Mouse (Mus musculus) liver, postnatal 0 days (tissue): Measurements from ENCODE around the gene Rspo4. TPM values are rescaled to one million over a fixed set of nuclear protein-coding genes. Genes with fewer than 3 reads are reported as not detected.

ENCODE experiments used
- ATAC-seq: fragments of 200-750 bp; cut with Nextera tagmentation; 2 replicates; pipeline ENCODE4 v1.8.0; 2017; ENCODE audit warnings: mild to moderate bottlenecking, moderate library complexity
- DNase-seq: peaks from one replicate; pipeline ENCODE4 v3.0.0-alpha.2; 2016
- H3K27ac ChIP-seq: fragments of 300-500 bp; sonication (generic); 2 replicates; pipeline ENCODE4 v1.5.1; 2014; ENCODE audit warnings: antibody characterized with exemption, moderate library complexity, mild to moderate bottlenecking, low read depth
- H3K27me3 ChIP-seq: fragments of 300-500 bp; sonication (generic); 2 replicates; pipeline ENCODE4 v1.6.1; 2014; ENCODE audit warnings: low read length, control low read depth, mixed read lengths; ENCODE audit not compliant: insufficient read depth
- H3K36me3 ChIP-seq: fragments of 300-500 bp; sonication (generic); replicated peaks from 2 replicates; pipeline ENCODE4 v1.6.1; 2014; ENCODE audit warnings: mild to moderate bottlenecking, control low read depth, low read length, moderate library complexity, mixed read lengths; ENCODE audit not compliant: insufficient read depth
- H3K4me1 ChIP-seq: fragments of 300-500 bp; sonication (generic); 2 replicates; pipeline ENCODE4 v1.6.1; 2014; ENCODE audit warnings: antibody characterized with exemption, mild to moderate bottlenecking, control low read depth; ENCODE audit not compliant: insufficient read depth
- H3K4me2 ChIP-seq: fragments of 300-500 bp; sonication (generic); 2 replicates; pipeline ENCODE4 v1.6.1; 2014; ENCODE audit warnings: low read depth, mild to moderate bottlenecking, low read length, moderate library complexity, mixed read lengths
- H3K4me3 ChIP-seq: fragments of 300-500 bp; sonication (generic); 2 replicates; pipeline ENCODE4 v1.5.1; 2014; ENCODE audit warnings: low read depth, low read length
- H3K9ac ChIP-seq: fragments of 300-500 bp; sonication (generic); replicated peaks from 2 replicates; pipeline ENCODE4 v1.6.1; 2014; ENCODE audit warnings: mild to moderate bottlenecking, moderate library complexity
- H3K9me3 ChIP-seq: fragments of 300-500 bp; sonication (generic); 2 replicates; pipeline ENCODE4 v1.6.1; 2016; ENCODE audit warnings: mild to moderate bottlenecking, control low read depth, low read length, mixed read lengths
- CTCF ChIP-seq: sonication (generic); IDR thresholded peaks from 2 replicates; pipeline ENCODE4 v1.5.1; 2016; ENCODE audit warnings: antibody characterized with exemption, low read depth
- EP300 ChIP-seq: IDR thresholded peaks from 2 replicates; pipeline ENCODE4 v1.6.1; 2016; ENCODE audit warnings: antibody characterized with exemption, low read depth, mild to moderate bottlenecking
- WGBS: fragments of 180-500 bp; shearing (Covaris S2); extraction: QIAGEN DNeasy Blood & Tissue Kit; methylation state at CpG from one replicate; pipeline ENCODE4 v1.1.7; 2014; ENCODE audit not compliant: insufficient replicate concordance; 5-methylcytosine and 5-hydroxymethylcytosine counted together
- polyA plus RNA-seq: library from polyadenylated mRNA; unstranded; fragments of >200 nt; fragmentation: Nextera tagmentation; extraction: Ambion mirVana; gene quantifications from 2 replicates; pipeline ENCODE4 v1.2.1, GENCODE M21; 2015

Gene Rspo4
- polyA plus RNA-seq, 1 experiment from 2014 or later, result 0.05 TPM

- Histone ChIP-seq H3K27ac (no peak overlapping the region), H3K9ac (no peak overlapping the region), H3K9me3 (no peaks in the 10 kb centered on the region), H3K4me2 (no peak overlapping the region), H3K36me3 (no peaks in the 10 kb centered on the region), H3K27me3 (no peaks in the 10 kb centered on the region), H3K4me3 (no peak overlapping the region), H3K4me1 (no peaks in the 10 kb centered on the region)
- WGBS, result 24% methylated on average over 2 of the region's 2 CpGs
- ATAC-seq (no peak), DNase-seq (no peak)
- TF ChIP-seq EP300 (no peak), CTCF (no peak)
These were observed 72.4 kb downstream of the Rspo4 start for GRCm38 (mm10) chr2:151915111-151915510.

GRCm38 (mm10) chr2:151916061-151916831 is 73.5 kb downstream of the Rspo4 start:
- DNase-seq, result no peak
- no peak for ATAC-seq
- H3K4me3 ChIP-seq, result no peak overlapping the region
- no peak overlapping the region for H3K4me2 ChIP-seq
- WGBS, result 67% methylated on average over 13 of the region's 13 CpGs
- H3K36me3 ChIP-seq, result no peaks in the 10 kb centered on the region
- TF ChIP-seq CTCF, result no peak
- no peak for TF ChIP-seq EP300
- H3K4me1 ChIP-seq, result no peaks in the 10 kb centered on the region
- H3K27ac ChIP-seq, result no peak overlapping the region
- H3K9me3 ChIP-seq, result no peaks in the 10 kb centered on the region
- no peaks in the 10 kb centered on the region for H3K27me3 ChIP-seq
- H3K9ac ChIP-seq, result no peak overlapping the region

- WGBS, result 69% methylated on average over 9 of the region's 9 CpGs
- H3K4me2 ChIP-seq, result no peak overlapping the region
- TF ChIP-seq EP300, result no peak
- no peak for TF ChIP-seq CTCF
- no peaks in the 10 kb centered on the region for H3K36me3 ChIP-seq
- H3K4me1 ChIP-seq, result no peaks in the 10 kb centered on the region
- H3K27me3 ChIP-seq, result no peaks in the 10 kb centered on the region
- no peak overlapping the region for H3K4me3 ChIP-seq
- ATAC-seq (no peak), DNase-seq (no peak)
- no peak overlapping the region for H3K9ac ChIP-seq
- no peaks in the 10 kb centered on the region for H3K9me3 ChIP-seq
- no peak overlapping the region for H3K27ac ChIP-seq
These were observed 76.4 kb downstream of the Rspo4 start for GRCm38 (mm10) chr2:151919140-151919539.

DNA sequence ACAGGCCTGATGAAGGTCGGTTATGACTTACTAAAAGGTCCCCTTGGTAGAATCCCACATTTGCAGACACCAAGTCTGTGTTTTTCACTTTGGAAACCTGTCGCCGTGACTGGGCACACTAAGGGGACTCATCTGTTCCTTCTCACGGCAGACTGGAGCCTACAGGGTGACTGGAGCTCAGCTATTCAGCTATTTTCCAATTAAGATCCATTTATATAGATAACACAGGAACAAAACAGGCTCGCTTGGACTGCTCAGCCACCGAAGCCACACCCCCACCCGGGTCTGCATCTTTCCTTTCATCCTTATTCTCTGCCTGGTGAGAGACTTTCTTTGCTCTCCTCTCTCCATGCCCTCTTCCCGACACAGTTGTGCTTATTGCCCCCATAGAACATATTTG is 78.3 kb downstream of the Rspo4 start:
- no peak overlapping the region for H3K27ac ChIP-seq
- H3K4me3 ChIP-seq, result no peak overlapping the region
- WGBS, result 71% methylated on average over 8 of the region's 8 CpGs
- H3K27me3 ChIP-seq, result no peaks in the 10 kb centered on the region
- H3K9ac ChIP-seq, result no peak overlapping the region
- H3K36me3 ChIP-seq, result no peaks in the 10 kb centered on the region
- no peak overlapping the region for H3K4me2 ChIP-seq
- H3K9me3 ChIP-seq, result no peaks in the 10 kb centered on the region
- TF ChIP-seq EP300 (no peak), CTCF (no peak)
- DNase-seq (no peak), ATAC-seq (no peak)
- peaks cover 4% of the 10 kb centered on the region; the same call in 1 of the 2 replicates for H3K4me1 ChIP-seq

DNA sequence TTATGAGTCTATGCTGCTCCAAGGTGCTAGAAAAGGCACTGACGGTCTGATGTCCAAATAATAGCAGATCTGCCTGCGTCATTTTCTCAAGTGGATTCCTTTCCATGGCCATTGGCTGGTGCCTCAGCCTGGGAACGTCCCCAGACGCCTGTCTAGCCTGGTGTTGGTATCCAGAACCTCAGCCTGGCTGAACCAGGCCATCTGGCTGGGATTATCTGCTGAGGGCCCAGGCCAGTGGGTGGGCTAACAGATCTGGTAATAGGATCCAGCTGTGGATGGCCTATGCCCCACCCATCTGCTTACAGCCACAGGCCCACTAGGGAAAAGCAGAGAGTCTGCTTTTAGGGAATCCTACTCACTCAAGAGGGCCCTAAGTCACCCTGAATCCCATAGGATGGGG is 78.9 kb downstream of the Rspo4 start:
- no peak for ATAC-seq

More for the DNA sequence above, 78.9 kb downstream of the Rspo4 start:
- Histone ChIP-seq H3K9ac (no peak overlapping the region), H3K36me3 (no peaks in the 10 kb centered on the region), H3K4me3 (no peak overlapping the region), H3K4me2 (no peak overlapping the region), H3K27ac (no peak overlapping the region), H3K9me3 (no peaks in the 10 kb centered on the region), H3K27me3 (no peaks in the 10 kb centered on the region), H3K4me1 (peaks cover 7% of the 10 kb centered on the region)
- 73% methylated on average over 4 of the region's 4 CpGs for WGBS
- DNase-seq, result no peak
- no peak for TF ChIP-seq EP300
- TF ChIP-seq CTCF, result no peak

Other genes with a start within 250 kb of the Rspo4 start
- not detected in 2 replicates for gene Snph, start 210.3 kb upstream of the Rspo4 start, polyA plus RNA-seq
- gene Rad21l, start 174.4 kb upstream of the Rspo4 start, polyA plus RNA-seq, result not detected in 2 replicates
- gene Tmem74b, start 140.9 kb upstream of the Rspo4 start, polyA plus RNA-seq, result 0.07 TPM in 1 of 2 replicates, not detected in the other
- 53.6 and 54.2 TPM in 2 replicates for gene Psmf1, start 98.7 kb upstream of the Rspo4 start, polyA plus RNA-seq
- gene Angpt4, start 68.3 kb downstream of the Rspo4 start, polyA plus RNA-seq, result 0.14 and 0.26 TPM in 2 replicates
- gene Fam110a, start 137.3 kb downstream of the Rspo4 start, polyA plus RNA-seq, result 6.3 and 7.3 TPM in 2 replicates
- gene Slc52a3, start 153.6 kb downstream of the Rspo4 start, polyA plus RNA-seq, result 0.43 and 0.53 TPM in 2 replicates
- not detected in 2 replicates for gene Scrt2, start 238.6 kb downstream of the Rspo4 start, polyA plus RNA-seq